Mouse (Mus musculus) C2C12 (cell line): ENCODE data around the gene Gm20823. TPM values are rescaled to one million over a fixed set of nuclear protein-coding genes. Genes with fewer than 3 reads are reported as not detected.
"Not testable (repeated sequence)": the region's sequence is repeated elsewhere in the genome, so short reads cannot be mapped to it uniquely, and the experiment has no call there.

Experiments used
- H3K27me3 ChIP-seq: one replicate; pipeline ENCODE4 v1.6.1; 2011; ENCODE audit not compliant: control insufficient read depth, insufficient read depth, insufficient read length
- H3K36me3 ChIP-seq: one replicate; pipeline ENCODE4 v1.6.1; 2011; ENCODE audit not compliant: control insufficient read depth, insufficient read depth
- H3K4me3 ChIP-seq: one replicate; pipeline ENCODE4 v1.5.1; 2011; ENCODE audit warnings: mild to moderate bottlenecking, control low read depth; ENCODE audit not compliant: poor library complexity, insufficient read depth, severe bottlenecking
- H3K79me2 ChIP-seq: one replicate; pipeline ENCODE4 v1.6.1; 2011; ENCODE audit not compliant: control insufficient read depth, insufficient read depth
- H3K79me3 ChIP-seq: one replicate; pipeline ENCODE4 v1.6.1; 2011; ENCODE audit warnings: low read depth, control low read depth
- H3ac ChIP-seq: one replicate; pipeline ENCODE3; 2011; ENCODE audit warnings: low read depth; ENCODE audit not compliant: control insufficient read depth, insufficient read length
- long read RNA-seq, 2 experiments: library from polyadenylated mRNA; unstranded; transcript quantifications; one replicate each; pipeline ENCODE4 v2.0.0; 2019 to 2020
- polyA plus RNA-seq: library from polyadenylated mRNA; unstranded; fragments of >200 nt; fragmentation: generic; extraction: Trizol; gene quantifications from one replicate; pipeline ENCODE4 v1.2.1, GENCODE M21; 2012; ENCODE audit warnings: missing spikeins

Gene Gm20823
- polyA plus RNA-seq, result not detected
- long read RNA-seq, experiment 1, result 0 reads
- long read RNA-seq, experiment 2, result 0 reads

GRCm38 (mm10) chrY:62464745-62465144, at the start of gene Gm20823:
Gene Gm20823, minus strand, starts transcription at chrY:62464845.
- not testable (repeated sequence) for H3K79me3 ChIP-seq, H3K4me3 ChIP-seq, H3K79me2 ChIP-seq, H3ac ChIP-seq, H3K27me3 ChIP-seq, H3K36me3 ChIP-seq
